Mouse (Mus musculus) forebrain, embryonic 16.5 days (tissue): ENCODE data around the gene Insl3. TPM values are rescaled to one million over a fixed set of nuclear protein-coding genes. Genes with fewer than 3 reads are reported as not detected.

Experiments used
- ATAC-seq: fragments of 200-750 bp; cut with Nextera tagmentation; 2 replicates; pipeline ENCODE4 v1.8.0; 2017; ENCODE audit warnings: mild to moderate bottlenecking, moderate library complexity
- H3K27ac ChIP-seq: fragments of 300-500 bp; sonication (generic); 2 replicates; pipeline ENCODE4 v1.5.1; 2014; ENCODE audit warnings: low read length, control low read depth
- H3K27me3 ChIP-seq: fragments of 300-500 bp; sonication (generic); replicated peaks from 2 replicates; pipeline ENCODE4 v1.6.1; 2014; ENCODE audit warnings: low read length; ENCODE audit not compliant: control insufficient read depth, insufficient read depth
- H3K36me3 ChIP-seq: fragments of 300-500 bp; sonication (generic); 2 replicates; pipeline ENCODE4 v1.6.1; 2014; ENCODE audit not compliant: control insufficient read depth, insufficient read depth
- H3K4me1 ChIP-seq: fragments of 300-500 bp; sonication (generic); replicated peaks from 2 replicates; pipeline ENCODE4 v1.6.1; 2014; ENCODE audit warnings: low read length; ENCODE audit not compliant: control insufficient read depth, insufficient read depth
- H3K4me2 ChIP-seq: fragments of 300-500 bp; sonication (generic); 2 replicates; pipeline ENCODE4 v1.6.1; 2014; ENCODE audit warnings: mild to moderate bottlenecking, low read length, control low read depth
- H3K4me3 ChIP-seq: fragments of 300-500 bp; sonication (generic); replicated peaks from 2 replicates; pipeline ENCODE4 v1.5.1; 2014; ENCODE audit warnings: mild to moderate bottlenecking, low read length, control low read depth
- H3K9ac ChIP-seq: fragments of 300-500 bp; sonication (generic); replicated peaks from 2 replicates; pipeline ENCODE4 v1.6.1; 2014; ENCODE audit warnings: low read depth, low read length, control low read depth
- H3K9me3 ChIP-seq: fragments of 300-500 bp; sonication (generic); 2 replicates; pipeline ENCODE4 v1.6.1; 2016; ENCODE audit warnings: low read length; ENCODE audit not compliant: control insufficient read depth
- WGBS: fragments of 180-500 bp; shearing (Covaris S2); extraction: QIAGEN DNeasy Blood & Tissue Kit; methylation state at CpG from one replicate; pipeline ENCODE4 v1.1.7; 2014; 5-methylcytosine and 5-hydroxymethylcytosine counted together
- polyA plus RNA-seq: library from polyadenylated mRNA; unstranded; fragments of >200 nt; fragmentation: Nextera tagmentation; extraction: Ambion mirVana; gene quantifications from 2 replicates; pipeline ENCODE4 v1.2.1, GENCODE M21; 2015

Gene Insl3
- polyA plus RNA-seq, result not detected in 2 replicates

DNA sequence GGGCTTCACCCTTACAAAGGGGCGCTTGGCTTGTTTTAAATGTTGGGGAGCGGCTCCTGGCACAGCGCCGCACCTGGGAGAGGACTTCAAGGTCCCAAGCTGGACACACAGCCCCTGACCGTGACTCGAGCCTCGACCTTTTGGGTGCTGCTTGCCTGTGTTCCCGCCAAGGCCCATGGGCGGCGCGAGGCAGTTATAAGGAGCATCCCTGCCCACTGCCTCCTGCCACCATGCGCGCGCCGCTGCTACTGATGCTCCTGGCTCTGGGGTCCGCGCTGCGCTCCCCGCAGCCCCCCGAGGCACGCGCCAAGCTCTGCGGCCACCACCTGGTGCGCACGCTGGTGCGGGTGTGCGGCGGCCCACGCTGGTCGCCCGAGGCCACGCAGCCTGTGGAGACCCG, at the start of gene Insl3:
Insl3 (plus strand) TSS at position 187 of the 400 bp plus-strand sequence.
- no peak for ATAC-seq
- H3K27me3 ChIP-seq, result peaks cover 98% of the 10 kb centered on the region
- H3K4me3 ChIP-seq, result no peak within 1 kb of the TSS
- no peak within 1 kb of the TSS for H3K4me2 ChIP-seq
- no peak within 1 kb of the TSS for H3K27ac ChIP-seq
- H3K9ac ChIP-seq, result no peak within 1 kb of the TSS
- WGBS, result 5% methylated on average over 33 of the region's 33 CpGs
- no peaks in the 10 kb centered on the region for H3K36me3 ChIP-seq
- no peaks in the 10 kb centered on the region for H3K9me3 ChIP-seq
- H3K4me1 ChIP-seq, result peaks cover 24% of the 10 kb centered on the region

DNA sequence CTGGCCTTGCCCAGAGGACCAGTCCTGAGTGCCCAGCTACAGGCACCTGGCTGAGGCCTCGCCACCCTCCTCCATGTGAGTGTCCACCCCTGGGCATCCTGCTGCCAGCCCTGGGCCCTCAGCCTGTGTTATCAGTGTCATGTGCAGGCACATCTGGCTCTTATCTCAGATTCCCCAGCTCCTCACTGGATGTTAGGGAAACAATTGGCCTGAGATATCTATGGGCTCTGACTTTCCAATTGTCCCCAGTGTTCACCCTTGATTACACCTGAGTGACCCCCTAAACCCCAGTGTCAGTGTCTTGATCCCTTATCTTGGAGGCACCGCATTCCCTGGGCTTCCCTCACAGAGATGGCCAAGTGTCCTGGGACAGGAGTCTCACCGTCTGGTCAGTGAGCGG, 49.7 kb upstream of the Insl3 start:
- H3K9me3 ChIP-seq, result no peaks in the 10 kb centered on the region
- H3K4me2 ChIP-seq, result no peak overlapping the region
- no peaks in the 10 kb centered on the region for H3K4me1 ChIP-seq
- ATAC-seq, result no peak
- no peak overlapping the region for H3K4me3 ChIP-seq
- H3K27me3 ChIP-seq, result no peaks in the 10 kb centered on the region
- WGBS, result 93% methylated on average over 4 of the region's 4 CpGs
- H3K27ac ChIP-seq, result no peak overlapping the region
- no peak overlapping the region for H3K9ac ChIP-seq
- H3K36me3 ChIP-seq, result peaks cover 13% of the 10 kb centered on the region

- no peak overlapping the region for H3K4me2 ChIP-seq
- no peaks in the 10 kb centered on the region for H3K27me3 ChIP-seq
- 85% methylated on average over 9 of the region's 9 CpGs for WGBS
- no peak overlapping the region for H3K27ac ChIP-seq
- no peaks in the 10 kb centered on the region for H3K4me1 ChIP-seq
- no peak for ATAC-seq
- H3K9me3 ChIP-seq, result no peaks in the 10 kb centered on the region
- peaks cover 17% of the 10 kb centered on the region for H3K36me3 ChIP-seq
- H3K9ac ChIP-seq, result no peak overlapping the region
- H3K4me3 ChIP-seq, result no peak overlapping the region
Observed at GRCm38 (mm10) chr8:71645510-71645909, 43.5 kb upstream of the Insl3 start.

DNA sequence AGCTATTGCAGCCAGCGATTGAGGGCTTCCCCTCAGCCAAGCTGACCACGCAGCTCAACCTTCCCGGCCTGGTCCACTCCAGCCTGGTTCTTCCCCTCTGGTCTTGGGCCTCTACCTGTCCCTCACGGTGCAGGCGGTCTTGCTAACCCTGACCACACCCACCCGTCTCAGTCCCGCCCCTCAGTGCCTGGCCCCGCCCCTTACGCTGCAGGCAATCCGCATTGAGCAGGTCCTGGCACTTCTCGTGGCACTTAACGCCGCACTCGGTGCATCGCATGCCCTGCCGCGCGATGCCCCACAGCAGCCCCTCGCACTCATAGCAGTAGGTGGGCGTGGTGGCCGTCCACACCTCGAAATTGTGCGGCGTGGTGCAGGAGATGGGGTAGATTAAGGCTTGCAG, 34.4 kb upstream of the Insl3 start:
- ATAC-seq, result peak; percentile 18; the same call in 1 of the 2 replicates
- WGBS, result 2% methylated on average over 23 of the region's 24 CpGs
- Histone ChIP-seq H3K27ac (no peak overlapping the region), H3K9me3 (no peaks in the 10 kb centered on the region), H3K4me1 (peaks cover 5% of the 10 kb centered on the region), H3K36me3 (peaks cover 14% of the 10 kb centered on the region), H3K27me3 (peaks cover 17% of the 10 kb centered on the region), H3K9ac (no peak overlapping the region), H3K4me2 (peak overlapping the region; percentile 25; the same call in 1 of the 2 replicates), H3K4me3 (no peak overlapping the region)

- 24% methylated on average over 9 of the region's 9 CpGs for WGBS
Observed at GRCm38 (mm10) chr8:71657816-71658215, 31.2 kb upstream of the Insl3 start.

DNA sequence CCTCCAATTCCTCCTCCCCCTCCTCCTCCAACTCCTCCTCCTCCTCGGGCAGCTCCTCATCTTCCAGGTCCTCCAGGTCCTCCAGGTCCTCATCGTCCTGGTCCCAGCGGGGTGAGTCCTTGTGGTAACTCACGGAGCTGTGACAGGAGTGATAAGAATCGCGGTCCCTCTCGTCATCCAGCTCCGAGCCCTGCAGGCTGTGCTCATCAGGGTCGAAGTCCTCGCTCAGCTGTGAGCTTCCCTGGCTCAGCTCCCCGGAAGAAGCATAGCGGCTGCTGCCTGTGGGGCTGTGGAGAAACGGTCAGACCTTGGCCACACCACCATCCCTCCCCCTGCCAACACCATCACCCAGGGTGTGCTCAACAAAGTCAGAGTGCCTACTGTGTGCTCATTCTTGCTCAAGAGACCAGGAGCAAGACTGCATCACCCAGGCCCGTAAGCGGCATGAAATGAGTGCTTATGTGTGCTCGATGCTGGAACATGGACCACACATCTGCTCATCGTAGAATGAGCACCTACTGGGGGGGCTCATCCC, 30.4 kb upstream of the Insl3 start:
- no peak overlapping the region for H3K27ac ChIP-seq
- no peak for ATAC-seq
- peaks cover 6% of the 10 kb centered on the region; the same call in 1 of the 2 replicates for H3K36me3 ChIP-seq
- peaks cover 17% of the 10 kb centered on the region for H3K27me3 ChIP-seq
- H3K9ac ChIP-seq, result no peak overlapping the region
- WGBS, result 31% methylated on average over 17 of the region's 17 CpGs
- H3K4me3 ChIP-seq, result no peak overlapping the region
- H3K4me2 ChIP-seq, result no peak overlapping the region
- H3K4me1 ChIP-seq, result peaks cover 9% of the 10 kb centered on the region
- H3K9me3 ChIP-seq, result no peaks in the 10 kb centered on the region

More at GRCm38 (mm10) chr8:71657816-71658215, 31.2 kb upstream of the Insl3 start:
- H3K4me1 ChIP-seq, result peaks cover 9% of the 10 kb centered on the region
- no peak overlapping the region for H3K27ac ChIP-seq
- no peak overlapping the region for H3K4me3 ChIP-seq
- H3K36me3 ChIP-seq, result peaks cover 7% of the 10 kb centered on the region; the same call in 1 of the 2 replicates
- H3K27me3 ChIP-seq, result peaks cover 17% of the 10 kb centered on the region
- H3K9me3 ChIP-seq, result no peaks in the 10 kb centered on the region
- no peak for ATAC-seq
- no peak overlapping the region for H3K4me2 ChIP-seq
- H3K9ac ChIP-seq, result no peak overlapping the region

DNA sequence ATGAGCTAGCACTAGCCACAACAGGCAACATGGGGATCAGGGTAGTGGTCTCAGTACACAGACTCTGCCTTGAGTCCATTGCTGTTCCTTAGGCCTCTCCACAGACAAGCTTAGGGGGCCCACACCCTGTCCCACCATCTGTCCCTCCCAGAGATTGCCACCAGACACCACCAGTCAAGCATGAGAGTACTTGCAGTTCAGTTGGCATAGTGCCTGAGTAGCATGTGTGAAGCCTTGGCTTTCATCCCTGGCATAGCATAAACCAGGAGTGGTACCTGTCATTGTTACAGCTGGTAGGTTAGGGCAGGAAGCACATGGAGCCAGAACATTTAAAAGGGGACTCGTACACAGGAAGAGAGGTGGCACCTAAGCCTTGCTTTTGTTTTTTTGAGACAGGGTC, 29.3 kb upstream of the Insl3 start:
- peak; percentile 32; the same call in 1 of the 2 replicates for ATAC-seq
- 19% methylated on average over 1 of the region's 1 CpGs for WGBS
- H3K9ac ChIP-seq, result no peak overlapping the region
- H3K9me3 ChIP-seq, result no peaks in the 10 kb centered on the region
- peaks cover 7% of the 10 kb centered on the region for H3K4me1 ChIP-seq
- peaks cover 17% of the 10 kb centered on the region for H3K27me3 ChIP-seq
- H3K27ac ChIP-seq, result no peak overlapping the region
- H3K4me2 ChIP-seq, result no peak overlapping the region
- no peak overlapping the region for H3K4me3 ChIP-seq
- peaks cover 6% of the 10 kb centered on the region; the same call in 1 of the 2 replicates for H3K36me3 ChIP-seq

DNA sequence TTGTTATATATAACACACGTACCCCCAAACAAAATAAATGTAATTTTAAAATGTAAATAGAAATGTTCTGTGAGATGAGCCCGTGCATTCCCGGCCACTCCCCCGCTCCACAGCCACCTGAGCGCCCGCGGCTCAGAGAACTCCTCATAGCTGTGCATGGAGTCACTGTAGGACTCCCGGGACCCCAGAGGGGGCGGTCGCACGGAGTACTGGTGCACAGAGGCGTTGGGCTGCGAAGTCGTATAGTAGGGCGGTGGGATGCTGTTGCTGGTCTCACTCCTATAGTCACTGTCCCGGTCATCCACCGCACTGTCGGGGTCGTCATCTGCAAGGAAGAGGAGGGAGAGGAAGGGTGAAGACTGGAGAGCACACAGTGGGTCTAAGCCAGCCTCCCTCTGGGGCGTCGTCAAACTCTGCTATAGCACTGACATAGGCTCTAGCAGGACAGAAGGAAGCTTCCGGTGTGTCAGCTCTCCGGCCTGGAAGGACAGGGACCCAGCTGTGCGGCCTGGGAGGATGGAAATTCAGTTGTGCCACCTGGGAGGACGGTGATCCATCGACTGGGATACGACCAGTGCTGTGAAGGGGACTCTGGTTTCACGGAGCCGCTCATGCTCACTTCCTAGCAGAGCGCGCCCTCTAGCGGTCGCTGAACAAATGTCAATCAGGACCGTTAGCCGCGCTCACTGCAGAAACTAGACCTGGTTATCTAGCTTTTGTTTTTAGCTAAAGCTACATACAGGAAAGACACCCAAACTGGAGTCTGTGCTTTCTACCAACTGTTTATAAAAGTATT, 28.5 kb upstream of the Insl3 start:
- peaks cover 6% of the 10 kb centered on the region; the same call in 1 of the 2 replicates for H3K36me3 ChIP-seq
- peaks cover 7% of the 10 kb centered on the region for H3K4me1 ChIP-seq
- no peak overlapping the region for H3K9ac ChIP-seq
- no peak overlapping the region for H3K4me3 ChIP-seq
- peak; percentile 73 for ATAC-seq
- H3K27me3 ChIP-seq, result peaks cover 13% of the 10 kb centered on the region
- H3K9me3 ChIP-seq, result no peaks in the 10 kb centered on the region
- no peak overlapping the region for H3K27ac ChIP-seq
- WGBS, result 7% methylated on average over 36 of the region's 36 CpGs
- no peak overlapping the region for H3K4me2 ChIP-seq

GRCm38 (mm10) chr8:71665331-71666130, 23.5 kb upstream of the Insl3 start:
- Histone ChIP-seq H3K9ac (no peak overlapping the region), H3K4me1 (peaks cover 38% of the 10 kb centered on the region), H3K4me3 (no peak overlapping the region), H3K36me3 (peaks cover 3% of the 10 kb centered on the region; the same call in 1 of the 2 replicates), H3K27ac (no peak overlapping the region), H3K27me3 (no peaks in the 10 kb centered on the region), H3K9me3 (no peaks in the 10 kb centered on the region), H3K4me2 (no peak overlapping the region)
- WGBS, result 4% methylated on average over 22 of the region's 22 CpGs
- ATAC-seq, result no peak
